Mouse (Mus musculus) embryo, embryonic 11.5 days (tissue): ENCODE results near the gene Maob.

ENCODE experiments used
- DNase-seq: peaks from one replicate; pipeline ENCODE4 v3.0.0-alpha.2; 2012; ENCODE audit warnings: low read depth, low spot score

The Maob gene

DNA sequence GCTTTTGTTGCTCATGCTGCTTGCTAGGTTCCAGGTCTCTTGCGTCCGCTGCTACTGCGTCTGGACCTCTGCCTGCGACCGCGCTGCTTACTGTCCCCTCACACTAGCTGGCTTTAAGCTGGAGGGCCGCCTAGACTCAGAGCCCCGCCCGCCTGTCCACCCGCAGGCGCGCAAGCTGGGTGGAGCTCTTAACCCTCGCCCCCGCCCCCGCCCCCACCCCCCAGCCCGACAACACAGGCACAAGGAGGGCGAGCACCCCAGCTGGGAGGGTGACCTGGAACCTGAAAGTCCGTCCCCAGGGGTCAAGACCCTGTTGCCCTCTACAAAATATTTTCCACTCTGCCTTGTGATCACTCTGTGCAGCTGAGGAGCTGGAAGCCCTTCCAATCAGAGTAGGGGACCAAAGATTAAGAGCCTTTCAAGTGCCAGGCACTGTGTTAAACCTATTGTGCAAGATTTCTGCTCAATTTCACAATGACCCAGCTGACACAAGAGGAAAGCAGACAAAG is at the start of gene Maob:
Maob (minus strand) TSS at position 106 of the 509 bp plus-strand sequence.
- no peak for DNase-seq

DNA sequence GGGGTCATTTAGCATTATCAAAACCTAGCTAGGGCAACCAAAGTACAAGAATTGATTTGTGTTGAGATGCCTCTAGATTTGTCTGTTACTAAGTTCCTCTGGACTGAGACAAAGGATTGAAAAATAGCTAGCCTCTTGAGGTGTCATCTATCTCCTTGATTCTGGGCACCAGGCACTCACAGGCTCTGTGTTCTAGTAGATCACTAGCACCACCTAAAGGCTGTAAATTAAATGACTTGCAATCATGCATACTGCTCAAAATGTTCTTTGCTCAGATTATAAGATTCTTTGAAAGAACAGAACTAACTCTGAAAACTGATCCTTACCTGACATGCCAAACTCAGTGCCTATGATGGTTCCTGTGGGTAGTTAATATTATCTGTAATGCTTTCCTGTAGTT is 43.1 kb upstream of the Maob start:
- peak; percentile 0 for DNase-seq

DNA sequence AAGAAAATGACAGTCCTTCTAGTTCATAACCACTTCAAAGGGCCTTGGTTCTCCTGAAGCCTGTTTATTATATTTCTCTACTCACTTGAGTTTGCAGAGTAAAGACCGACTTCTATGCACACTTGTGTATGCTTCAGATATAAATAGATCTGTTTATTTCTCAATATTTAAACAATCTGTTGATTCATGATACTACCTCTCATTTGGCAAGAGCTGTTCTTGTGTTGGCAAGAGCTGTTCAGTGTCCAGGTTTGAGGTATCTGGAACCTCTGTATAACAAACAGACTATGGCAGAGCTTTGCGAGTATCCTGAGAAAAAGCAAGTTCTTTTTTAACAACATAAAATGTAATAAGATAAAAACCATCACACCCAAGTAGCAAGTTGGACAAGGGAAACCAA is 28.9 kb upstream of the Maob start:
- no peak for DNase-seq

DNA sequence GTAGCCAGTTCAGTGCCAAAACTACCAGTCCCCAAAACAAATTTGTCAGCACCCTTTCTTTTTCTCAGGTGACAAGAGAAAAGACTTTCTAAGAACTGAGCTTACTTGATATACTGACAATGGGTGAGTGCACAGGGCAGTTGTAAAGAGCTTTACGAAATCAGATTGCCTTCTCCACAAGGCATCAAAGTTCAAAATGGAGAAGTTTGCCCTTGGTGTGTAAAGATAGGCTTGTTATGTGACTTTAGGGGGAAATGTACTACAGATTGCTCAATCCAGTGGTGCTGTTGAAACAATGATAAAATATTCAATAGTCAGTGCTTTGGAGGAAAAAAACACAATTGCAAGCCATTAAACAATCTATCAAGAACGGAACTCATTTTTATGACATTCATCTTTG is 24.3 kb upstream of the Maob start:
- DNase-seq = no peak

DNA sequence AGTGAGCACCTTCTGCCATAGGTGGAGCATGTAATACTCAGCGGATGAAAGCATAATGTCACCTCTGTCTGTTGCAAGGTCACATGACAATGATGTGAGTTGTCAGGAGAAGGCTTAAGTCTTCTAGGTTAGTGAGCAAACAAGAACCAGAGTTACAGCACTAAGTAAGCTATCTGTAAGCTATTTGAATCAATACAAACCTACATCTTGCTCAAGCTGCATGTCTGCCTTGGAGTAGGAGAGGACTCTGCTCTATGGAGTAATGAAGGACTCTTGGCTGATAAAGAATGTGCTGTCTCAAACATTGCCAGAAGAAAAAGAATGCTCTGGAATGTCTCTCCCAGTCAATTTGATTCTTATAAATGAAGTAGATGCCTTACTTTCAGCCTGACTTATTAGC is 20.1 kb upstream of the Maob start:
- DNase-seq = no peak

DNA sequence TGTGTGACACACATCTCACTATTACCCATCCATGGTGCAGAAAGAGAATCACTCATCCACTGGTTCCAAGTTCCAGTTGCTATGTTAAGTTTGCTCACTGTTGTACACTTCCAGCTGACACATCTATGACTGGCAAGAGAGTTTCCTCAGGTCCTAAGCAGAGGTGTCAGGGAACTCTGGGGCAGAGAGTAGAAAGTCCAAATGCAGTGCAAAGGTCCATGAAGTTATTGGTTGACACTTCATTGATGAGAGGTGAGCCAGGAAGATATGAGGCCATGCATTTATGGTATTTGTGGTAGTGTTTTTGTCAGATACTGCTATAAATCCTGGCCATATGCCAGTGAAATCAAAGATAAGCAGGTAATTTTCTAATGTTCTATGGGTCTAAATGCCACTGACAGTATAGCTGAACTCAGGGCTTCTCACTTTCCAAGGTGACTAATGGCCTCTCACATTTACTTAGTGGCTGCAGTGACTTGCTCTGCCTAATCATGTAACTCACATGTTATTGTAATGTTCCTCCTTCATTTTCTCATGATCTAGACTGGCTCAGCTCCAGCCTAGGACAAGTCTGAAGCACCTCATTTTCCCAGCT is 19.4 kb upstream of the Maob start:
- no peak for DNase-seq

DNA sequence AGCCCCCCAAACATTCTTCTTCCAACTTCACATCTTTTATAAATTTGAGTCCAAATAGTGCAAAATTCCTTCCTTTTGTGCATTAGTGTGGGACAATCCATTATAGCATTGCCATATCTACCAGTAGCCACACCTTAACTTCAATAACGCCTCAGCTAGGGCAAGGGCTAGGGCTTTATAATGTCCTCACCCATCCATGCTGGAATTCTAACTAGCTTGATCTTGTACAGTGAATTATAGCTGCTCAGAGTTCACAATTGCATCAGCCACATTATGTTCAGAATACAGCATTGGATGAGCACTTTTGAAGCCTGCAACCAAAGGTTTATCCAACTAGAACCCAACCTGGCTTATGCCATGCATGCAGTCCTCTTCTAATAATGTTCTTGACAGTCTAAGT is 8.9 kb upstream of the Maob start:
- no peak for DNase-seq

DNA sequence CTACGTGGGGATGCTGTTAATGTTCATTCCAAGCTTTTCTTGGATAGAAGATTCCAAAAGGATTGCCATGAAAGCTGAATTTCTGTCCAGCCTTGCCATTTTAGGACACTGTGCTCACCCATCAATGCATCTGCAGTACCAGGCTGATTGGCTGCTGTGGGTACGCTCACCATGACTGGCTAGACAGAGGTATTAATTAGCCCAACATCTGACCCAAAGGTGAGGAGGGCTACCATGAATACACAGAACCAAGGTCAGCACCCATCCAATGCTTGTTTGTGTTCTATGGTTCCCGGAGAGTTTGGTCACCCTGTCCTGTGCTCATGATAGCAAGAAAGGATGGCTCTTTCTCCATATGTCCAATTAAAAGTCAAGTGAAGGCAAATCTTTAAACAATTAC is 1.2 kb downstream of the Maob start:
- no peak for DNase-seq

DNA sequence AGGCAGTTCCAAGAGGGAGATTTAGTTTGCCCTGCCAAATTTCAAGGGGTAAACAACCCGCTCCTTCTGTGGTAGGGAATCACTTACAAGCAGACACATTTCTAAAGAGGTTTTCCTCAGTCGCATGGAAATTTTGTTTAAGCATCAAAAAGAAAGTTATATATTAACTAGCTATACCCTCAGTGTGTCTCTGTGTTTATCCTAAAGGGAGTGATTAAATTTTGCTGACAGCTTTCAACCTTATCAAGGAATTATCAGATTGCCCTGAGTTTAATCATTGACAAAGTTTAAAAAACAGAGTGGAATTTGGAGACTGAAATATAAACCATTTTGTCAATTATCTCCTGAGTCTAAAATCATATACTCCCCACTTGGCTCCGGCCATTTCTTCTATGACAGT is 5.1 kb downstream of the Maob start:
- no peak for DNase-seq

DNA sequence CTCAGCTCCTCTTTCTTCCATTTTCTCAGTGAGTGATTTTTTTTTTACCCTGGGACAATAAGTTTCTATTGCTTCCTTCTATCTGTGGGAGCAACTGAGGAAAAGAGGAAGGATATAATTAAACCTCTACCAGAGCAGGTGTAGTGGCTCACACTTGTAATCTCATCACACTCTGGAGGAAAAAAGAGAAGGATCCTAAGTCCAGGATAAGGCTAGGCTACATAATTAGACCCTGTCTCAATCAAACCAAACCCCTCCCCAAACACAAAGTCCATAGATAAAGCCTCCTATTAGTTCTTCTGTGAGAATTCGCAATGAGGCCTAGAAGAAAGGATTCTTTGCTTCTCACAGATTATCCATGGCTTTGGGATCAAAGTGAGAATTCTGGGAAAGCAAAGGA is 49.7 kb downstream of the Maob start:
- no peak for DNase-seq

DNA sequence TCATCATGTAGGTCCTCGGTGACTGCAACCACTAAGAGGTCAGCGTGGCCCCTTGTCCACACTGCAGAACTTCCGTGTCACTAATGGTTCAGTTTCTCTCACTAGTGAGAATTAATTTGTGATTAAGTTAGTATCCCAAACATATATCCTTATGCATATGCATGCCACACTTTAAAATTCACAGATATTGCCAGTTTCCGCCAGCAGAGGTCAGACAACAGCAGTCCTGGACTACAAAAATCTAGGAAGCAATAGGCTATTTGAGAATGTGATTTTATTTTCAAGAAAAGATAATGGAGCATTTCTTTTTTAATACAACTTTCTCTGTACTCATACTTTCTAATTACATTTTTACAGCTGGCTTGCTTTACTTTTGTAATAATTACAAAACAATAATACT is 51.0 kb downstream of the Maob start:
- DNase-seq = peak; percentile 0

DNA sequence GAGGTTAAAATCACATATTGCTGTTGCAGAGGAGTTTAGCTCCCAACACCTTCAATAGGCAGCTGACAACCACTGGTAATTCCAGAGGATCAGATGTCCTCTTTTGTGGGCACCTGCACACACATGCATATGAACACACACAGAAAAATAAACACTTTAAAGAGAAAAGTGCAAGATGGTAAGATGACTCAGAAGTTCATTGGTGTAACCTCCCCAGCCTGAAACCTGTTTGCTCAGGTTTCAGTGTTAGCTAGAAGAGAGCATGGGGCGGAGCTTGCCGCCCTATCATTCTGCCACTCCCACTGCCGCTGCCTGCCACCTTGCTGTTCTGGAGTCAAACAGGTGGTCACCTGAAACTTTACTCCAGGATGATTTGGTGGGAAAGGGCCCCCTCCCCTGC is 55.7 kb downstream of the Maob start:
- DNase-seq = no peak

DNA sequence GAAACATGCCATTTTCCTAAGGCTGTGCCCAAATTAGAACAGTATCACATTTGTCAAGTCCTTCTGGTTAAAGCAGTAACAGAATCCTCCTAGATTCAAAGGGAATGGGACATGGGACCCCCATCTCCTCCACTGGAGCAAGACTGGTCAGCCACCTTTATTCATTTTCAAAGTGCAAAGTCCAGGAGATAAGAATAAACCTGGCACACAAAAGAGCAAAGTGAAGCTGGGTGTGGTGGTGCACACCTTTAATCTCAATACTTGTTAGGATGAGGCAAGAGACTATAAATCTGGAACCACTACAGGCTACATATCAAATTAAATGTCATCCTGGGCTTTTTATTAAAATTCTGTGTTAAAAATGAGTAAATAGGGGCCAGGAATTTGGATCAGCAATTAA is 62.4 kb downstream of the Maob start:
- DNase-seq = no peak

DNA sequence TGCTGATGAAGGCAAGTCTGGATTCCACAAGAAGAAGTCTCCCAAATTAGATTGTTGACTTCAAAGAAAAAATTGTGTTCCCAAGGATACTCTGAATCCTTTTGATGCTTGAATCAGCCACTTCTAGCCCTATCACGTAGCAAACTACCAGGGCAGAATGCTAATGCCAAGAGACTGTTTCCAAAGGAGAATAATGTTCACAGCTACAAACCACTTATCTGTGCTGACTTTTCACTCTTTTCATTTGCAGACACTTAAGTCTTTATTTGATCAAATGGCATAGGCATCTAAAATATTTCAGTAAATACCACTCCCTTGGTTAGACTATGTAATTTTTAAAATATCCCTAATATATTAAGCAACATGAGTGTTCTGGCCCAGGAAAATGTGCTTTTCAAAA is 68.2 kb downstream of the Maob start:
- no peak for DNase-seq

DNA sequence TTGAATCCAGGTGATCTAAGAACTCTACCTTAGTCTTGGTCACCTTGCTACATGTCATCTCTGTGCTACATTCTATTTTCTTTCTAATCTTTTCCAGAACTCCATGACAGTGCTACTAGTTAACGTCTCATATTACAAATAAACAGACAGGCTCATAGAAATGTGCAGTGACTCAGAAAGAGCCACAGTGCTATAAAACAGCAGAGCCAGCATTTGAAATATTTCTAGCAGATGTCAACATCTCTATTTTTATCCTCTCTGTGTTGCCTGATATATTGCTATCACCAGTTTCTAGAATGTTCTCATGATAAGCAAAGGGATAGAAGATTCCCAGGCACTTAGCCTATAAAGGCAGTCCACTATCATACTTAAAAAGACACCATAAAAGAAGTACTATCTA is 103.1 kb downstream of the Maob start:
- DNase-seq = no peak

DNA sequence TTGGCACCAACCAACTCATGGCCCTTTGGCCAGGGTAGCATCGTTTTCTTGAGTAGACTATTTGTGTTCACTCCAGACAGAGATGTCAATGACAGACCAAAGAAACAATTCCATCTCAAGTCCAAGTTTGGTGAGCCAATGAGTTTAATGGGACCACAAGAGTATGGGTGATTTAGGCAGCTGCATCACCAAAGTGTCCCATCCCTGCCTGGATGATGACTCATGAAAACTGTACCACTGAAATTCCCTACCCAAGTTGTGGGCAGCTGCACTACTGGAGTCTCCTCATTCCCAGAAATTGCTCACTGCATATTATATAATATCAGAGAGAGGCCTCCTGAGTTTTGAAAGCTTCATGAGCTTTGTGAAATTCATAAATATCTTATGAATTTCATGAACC is 111.1 kb downstream of the Maob start:
- no peak for DNase-seq
